Mouse (Mus musculus) bone marrow, adult 2 months (tissue): ENCODE measurements around the gene Atg5.

Source experiments
- CTCF ChIP-seq: fragments of 200-500 bp; IDR thresholded peaks from 2 replicates; pipeline ENCODE4 v1.5.1; 2011; ENCODE audit warnings: low read length, control low read depth; ENCODE audit not compliant: control insufficient read depth, insufficient read depth
- POLR2A ChIP-seq: fragments of 200-500 bp; IDR thresholded peaks from 2 replicates; pipeline ENCODE4 v1.6.1; 2011; ENCODE audit warnings: low read depth, mild to moderate bottlenecking, control low read depth, low read length, borderline replicate concordance; ENCODE audit not compliant: control insufficient read depth

- no peak for TF ChIP-seq CTCF
- no peak for TF ChIP-seq POLR2A
Observed at GRCm38 (mm10) chr10:44341826-44342521, 73.8 kb downstream of the Atg5 start.
